Mouse (Mus musculus): ENCODE data around the gene Zgpat. TPM values are rescaled to one million over a fixed set of nuclear protein-coding genes. Genes with fewer than 3 reads are reported as not detected.

The Zgpat gene
- polyA plus RNA-seq, 1 experiment from 2014 or later = 75.0 TPM

GRCm38 (mm10) chr2:181386663-181387210, 22.0 kb downstream of the Zgpat start:
- 79% methylated on average over 3 of the region's 4 CpGs for WGBS
- no peak overlapping the region for H3K4me2 ChIP-seq (replicated peaks)
- no peaks in the 10 kb centered on the region for H3K9me3 ChIP-seq
- no peak overlapping the region for H3K9ac ChIP-seq (replicated peaks)
- H3K27ac ChIP-seq (replicated peaks) = no peak overlapping the region
- no peak for ATAC-seq (ENCODE audit: low FRiP score, low read depth)
- no peaks in the 10 kb centered on the region for H3K27me3 ChIP-seq
- peaks cover 65% of the 10 kb centered on the region for H3K36me3 ChIP-seq
- no peaks in the 10 kb centered on the region for H3K4me1 ChIP-seq
- H3K4me3 ChIP-seq = no peak overlapping the region

- Histone ChIP-seq H3K27me3 (no peaks in the 10 kb centered on the region), H3K4me1 (no peaks in the 10 kb centered on the region), H3K36me3 (peaks cover 56% of the 10 kb centered on the region), H3K9ac (replicated peaks) (no peak overlapping the region), H3K27ac (replicated peaks) (no peak overlapping the region), H3K9me3 (no peaks in the 10 kb centered on the region), H3K4me3 (no peak overlapping the region), H3K4me2 (replicated peaks) (no peak overlapping the region)
- ATAC-seq (ENCODE audit: low FRiP score, low read depth) = no peak
- 81% methylated on average over 4 of the region's 4 CpGs for WGBS
Measured at GRCm38 (mm10) chr2:181390136-181390870, 25.6 kb downstream of the Zgpat start.

- no peak; the same call in 1 of the 2 replicates for ATAC-seq (ENCODE audit: low FRiP score, low read depth)
Measured at GRCm38 (mm10) chr2:181391022-181391421, 26.3 kb downstream of the Zgpat start.

DNA sequence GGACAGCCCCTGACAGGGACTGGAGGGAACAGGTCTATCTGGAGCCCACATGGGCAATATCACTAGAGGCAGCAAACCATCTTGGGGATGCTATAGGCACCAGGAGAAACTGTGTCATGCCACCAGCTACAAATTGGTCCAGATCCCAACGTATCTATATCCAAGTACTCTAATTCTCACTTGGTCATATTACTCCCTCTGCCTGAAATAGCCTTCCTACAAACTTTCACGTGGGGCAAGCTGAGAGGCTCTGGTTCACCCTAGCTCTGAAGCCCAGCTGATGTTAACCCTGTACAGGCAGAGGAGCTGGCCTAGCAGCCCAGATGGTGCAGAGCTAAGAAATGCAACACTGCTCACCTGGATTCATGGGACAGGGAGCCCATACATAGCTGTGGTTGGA, 26.8 kb downstream of the Zgpat start:
- ATAC-seq (ENCODE audit: low FRiP score, low read depth) = no peak
- Histone ChIP-seq H3K4me3 (no peak overlapping the region), H3K4me1 (no peaks in the 10 kb centered on the region), H3K9ac (replicated peaks) (no peak overlapping the region), H3K27me3 (no peaks in the 10 kb centered on the region), H3K27ac (replicated peaks) (no peak overlapping the region), H3K36me3 (peaks cover 45% of the 10 kb centered on the region), H3K9me3 (no peaks in the 10 kb centered on the region), H3K4me2 (replicated peaks) (no peak overlapping the region)
- whole genome bisulfite sequencing = 81% methylated on average over 2 of the region's 2 CpGs

More at GRCm38 (mm10) chr2:181391022-181391421, 26.3 kb downstream of the Zgpat start:
- 88% methylated on average over 15 of the region's 15 CpGs for WGBS
- H3K27ac ChIP-seq (replicated peaks) = no peak overlapping the region
- no peak overlapping the region for H3K9ac ChIP-seq (replicated peaks)
- no peaks in the 10 kb centered on the region for H3K4me1 ChIP-seq
- peaks cover 50% of the 10 kb centered on the region for H3K36me3 ChIP-seq
- no peak overlapping the region for H3K4me2 ChIP-seq (replicated peaks)
- H3K27me3 ChIP-seq = no peaks in the 10 kb centered on the region
- no peak overlapping the region for H3K4me3 ChIP-seq
- no peaks in the 10 kb centered on the region for H3K9me3 ChIP-seq

DNA sequence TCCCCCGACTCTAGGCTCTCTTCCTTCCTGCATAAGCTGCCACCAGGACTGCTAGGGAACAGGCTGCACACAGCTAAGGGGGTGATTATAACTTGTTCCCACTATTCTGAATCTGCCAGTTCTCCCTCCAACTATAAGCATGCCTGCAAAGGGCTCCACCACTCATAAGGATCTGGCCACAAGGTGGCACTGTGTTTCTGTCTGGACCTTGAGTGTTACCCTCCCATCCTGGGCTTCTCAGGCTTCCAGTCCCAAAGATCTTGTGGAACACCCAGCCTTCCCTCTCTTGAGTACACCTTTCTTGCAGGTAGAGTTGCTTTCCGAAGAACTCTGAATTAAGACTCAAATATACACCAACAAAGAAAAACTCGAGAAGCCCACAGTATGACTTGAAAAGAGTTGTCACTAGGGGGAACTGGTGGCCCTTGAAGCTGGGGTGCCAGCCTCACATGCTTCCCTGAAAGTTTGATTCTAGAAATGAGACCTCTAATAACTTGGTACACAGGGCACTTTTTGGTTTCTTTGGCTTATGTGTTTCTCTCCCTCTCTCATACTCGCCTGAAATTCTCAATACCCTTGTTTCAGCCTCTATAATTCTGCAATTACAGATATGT, 28.0 kb downstream of the Zgpat start:
- ATAC-seq (ENCODE audit: low FRiP score, low read depth) = peak; percentile 65; the same call in 1 of the 2 replicates
- Histone ChIP-seq H3K9me3 (no peaks in the 10 kb centered on the region), H3K4me1 (no peaks in the 10 kb centered on the region), H3K27ac (replicated peaks) (no peak overlapping the region), H3K27me3 (no peaks in the 10 kb centered on the region), H3K9ac (replicated peaks) (no peak overlapping the region), H3K36me3 (peaks cover 39% of the 10 kb centered on the region), H3K4me2 (replicated peaks) (no peak overlapping the region), H3K4me3 (no peak overlapping the region)
- WGBS = 29% methylated on average over 4 of the region's 4 CpGs

GRCm38 (mm10) chr2:181394086-181394485, 29.4 kb downstream of the Zgpat start:
- H3K27ac ChIP-seq (replicated peaks) = no peak overlapping the region
- no peaks in the 10 kb centered on the region for H3K4me1 ChIP-seq
- 92% methylated on average over 3 of the region's 3 CpGs for WGBS
- peaks cover 39% of the 10 kb centered on the region for H3K36me3 ChIP-seq
- no peak for ATAC-seq (ENCODE audit: low FRiP score, low read depth)
- no peaks in the 10 kb centered on the region for H3K9me3 ChIP-seq
- no peak overlapping the region for H3K4me3 ChIP-seq
- no peaks in the 10 kb centered on the region for H3K27me3 ChIP-seq
- H3K4me2 ChIP-seq (replicated peaks) = no peak overlapping the region
- H3K9ac ChIP-seq (replicated peaks) = no peak overlapping the region

- Histone ChIP-seq H3K9me3 (no peaks in the 10 kb centered on the region), H3K9ac (replicated peaks) (no peak overlapping the region), H3K36me3 (peaks cover 19% of the 10 kb centered on the region; the same call in 1 of the 2 replicates), H3K27me3 (no peaks in the 10 kb centered on the region), H3K27ac (replicated peaks) (no peak overlapping the region), H3K4me1 (no peaks in the 10 kb centered on the region), H3K4me2 (replicated peaks) (no peak overlapping the region), H3K4me3 (no peak overlapping the region)
- no peak for ATAC-seq (ENCODE audit: low FRiP score, low read depth)
- WGBS = 83% methylated on average over 5 of the region's 5 CpGs
Measured at GRCm38 (mm10) chr2:181397207-181397761, 32.6 kb downstream of the Zgpat start.

DNA sequence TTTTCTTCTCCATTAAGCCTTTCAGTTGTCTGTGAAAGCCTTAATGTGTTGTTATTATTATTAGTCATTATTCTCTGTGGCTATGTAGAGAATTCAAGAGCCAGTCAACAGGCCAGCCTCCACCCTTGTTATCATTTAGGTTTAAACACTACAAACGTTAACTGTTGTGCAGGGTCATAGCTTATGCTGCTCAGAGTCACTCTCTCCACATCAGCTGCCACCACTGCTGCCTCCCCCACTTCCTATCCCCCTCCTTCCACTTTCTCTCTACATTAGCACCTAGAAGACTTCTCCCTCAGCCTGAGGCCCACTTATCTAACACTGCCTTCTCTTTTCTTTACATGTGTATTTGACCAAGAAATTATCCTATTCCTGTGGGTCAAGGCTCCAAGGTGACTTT, 36.8 kb downstream of the Zgpat start:
- WGBS = 27% methylated on average over 1 of the region's 1 CpGs
- Histone ChIP-seq H3K27me3 (no peaks in the 10 kb centered on the region), H3K9ac (replicated peaks) (no peak overlapping the region), H3K27ac (replicated peaks) (no peak overlapping the region), H3K4me3 (no peak overlapping the region), H3K4me1 (no peaks in the 10 kb centered on the region), H3K4me2 (replicated peaks) (no peak overlapping the region), H3K9me3 (no peaks in the 10 kb centered on the region), H3K36me3 (no peaks in the 10 kb centered on the region)
- no peak for ATAC-seq (ENCODE audit: low FRiP score, low read depth)

- no peak overlapping the region for H3K27ac ChIP-seq (replicated peaks)
- ATAC-seq (ENCODE audit: low FRiP score, low read depth) = no peak
- 93% methylated on average over 3 of the region's 3 CpGs for WGBS
- H3K9me3 ChIP-seq = no peaks in the 10 kb centered on the region
- H3K9ac ChIP-seq (replicated peaks) = no peak overlapping the region
- no peak overlapping the region for H3K4me3 ChIP-seq
- no peak overlapping the region for H3K4me2 ChIP-seq (replicated peaks)
- H3K27me3 ChIP-seq = no peaks in the 10 kb centered on the region
- H3K4me1 ChIP-seq = no peaks in the 10 kb centered on the region
- H3K36me3 ChIP-seq = no peaks in the 10 kb centered on the region
Measured at GRCm38 (mm10) chr2:181403722-181404121, 39.0 kb downstream of the Zgpat start.

DNA sequence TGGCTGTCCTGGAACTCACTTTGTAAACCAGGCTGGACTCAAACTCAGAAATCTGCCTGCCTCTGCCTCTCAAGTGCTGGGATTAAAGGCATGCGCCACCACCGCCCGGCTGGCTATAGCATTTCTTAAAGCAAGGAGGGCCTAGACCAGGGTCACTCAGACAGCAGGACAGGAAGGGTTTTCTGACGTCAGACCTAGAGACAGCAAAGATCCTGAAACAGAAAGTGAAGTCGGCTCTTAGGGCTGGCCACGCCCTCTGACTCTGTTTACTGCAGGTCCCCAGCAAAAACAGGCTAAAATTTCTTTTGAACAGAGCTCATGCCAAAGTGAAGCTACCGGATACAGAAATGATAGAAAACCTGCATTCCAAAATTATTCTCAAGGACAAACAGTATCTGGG, 44.9 kb downstream of the Zgpat start:
- H3K9me3 ChIP-seq = no peaks in the 10 kb centered on the region
- WGBS = 83% methylated on average over 7 of the region's 7 CpGs

GRCm38 (mm10) chr2:181410760-181411473, 46.2 kb downstream of the Zgpat start:
- peak; percentile 90 for ATAC-seq (ENCODE audit: low FRiP score, low read depth)
- H3K4me3 ChIP-seq = no peak overlapping the region
- H3K36me3 ChIP-seq = no peaks in the 10 kb centered on the region
- H3K4me2 ChIP-seq (replicated peaks) = no peak overlapping the region
- H3K27me3 ChIP-seq = no peaks in the 10 kb centered on the region
- 27% methylated on average over 4 of the region's 4 CpGs for WGBS
- no peak overlapping the region for H3K9ac ChIP-seq (replicated peaks)
- peak overlapping the region; percentile 78 for H3K27ac ChIP-seq (replicated peaks)
- 0 out of 2 replicates have a peak, but pooled peaks cover 5% of the 10 kb centered on the region for H3K4me1 ChIP-seq
- H3K9me3 ChIP-seq = no peaks in the 10 kb centered on the region

More for the DNA sequence above, 44.9 kb downstream of the Zgpat start:
- H3K9ac ChIP-seq (replicated peaks) = no peak overlapping the region
- no peak overlapping the region for H3K27ac ChIP-seq (replicated peaks)
- no peak overlapping the region for H3K4me2 ChIP-seq (replicated peaks)
- ATAC-seq (ENCODE audit: low FRiP score, low read depth) = no peak
- H3K4me3 ChIP-seq = no peak overlapping the region
- 0 out of 2 replicates have a peak, but pooled peaks cover 5% of the 10 kb centered on the region for H3K4me1 ChIP-seq
- H3K27me3 ChIP-seq = no peaks in the 10 kb centered on the region
- no peaks in the 10 kb centered on the region for H3K36me3 ChIP-seq

Measured in midbrain, embryonic 12.5 days (tissue).